Mouse (Mus musculus): ENCODE measurements around the gene Vars. TPM values are rescaled to one million over a fixed set of nuclear protein-coding genes. Genes with fewer than 3 reads are reported as not detected.

Vars gene
- polyA plus RNA-seq, 1 experiment from 2014 or later = 35.5 TPM

- ATAC-seq (ENCODE audit: low FRiP score, low TSS enrichment) (no peak), DNase-seq (ENCODE audit: low spot score) (no peak)
- H3K27me3 ChIP-seq (ENCODE audit: control insufficient read depth, insufficient read depth, low read length) = no peaks in the 10 kb centered on the region
- H3K9ac ChIP-seq (ENCODE audit: low read length) = peak overlapping the region; percentile 79
- H3K4me2 ChIP-seq (replicated peaks; ENCODE audit: low read depth) = peak overlapping the region; percentile 63
- no peaks in the 10 kb centered on the region for H3K9me3 ChIP-seq (ENCODE audit: control insufficient read depth, low read length)
- WGBS = 18% methylated on average over 14 of the region's 14 CpGs
- H3K36me3 ChIP-seq (ENCODE audit: control insufficient read depth, insufficient read depth, low read length) = peaks cover 24% of the 10 kb centered on the region
- H3K4me3 ChIP-seq (ENCODE audit: low read depth, low read length) = peak overlapping the region; percentile 65
- 0 out of 2 replicates have a peak, but pooled peaks cover 2% of the 10 kb centered on the region for H3K4me1 ChIP-seq (replicated peaks; ENCODE audit: control insufficient read depth, insufficient read depth)
- no peak for TF ChIP-seq CTCF (IDR thresholded peaks at IDR 0.05; ENCODE audit: low read depth)
- peak overlapping the region; percentile 40; the same call in 1 of the 2 replicates for H3K27ac ChIP-seq (replicated peaks)
Observed at GRCm38 (mm10) chr17:35060071-35060470, 59.3 kb downstream of the Vars start.

DNA sequence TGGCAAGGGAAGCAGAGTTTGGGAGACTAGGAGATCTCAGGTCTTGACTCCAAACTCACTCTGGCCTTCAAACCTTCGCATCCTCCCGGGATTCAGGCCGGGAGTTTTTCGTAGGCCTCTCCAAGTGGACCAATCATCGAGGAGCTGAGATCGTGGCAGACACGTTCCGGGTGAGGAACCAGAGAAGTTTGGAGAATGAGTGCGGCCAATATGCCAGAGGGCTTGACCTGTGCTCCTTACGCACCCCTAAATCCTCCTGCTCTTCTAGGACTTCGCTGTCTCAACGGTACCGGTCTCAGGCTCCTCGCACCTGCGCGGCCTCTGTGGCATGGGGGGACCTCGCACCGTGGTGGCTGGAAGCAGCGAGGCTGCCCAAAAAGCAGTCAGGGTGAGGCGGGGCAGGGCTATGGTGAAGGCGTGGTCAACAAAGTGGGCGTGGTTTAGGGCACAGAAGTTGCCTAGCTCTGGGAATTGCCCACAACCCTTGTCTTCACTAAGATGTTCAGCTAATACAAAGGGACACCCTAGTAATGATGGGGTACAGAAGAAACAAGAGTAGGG lies 60.0 kb downstream of the Vars start:
- DNase-seq (ENCODE audit: low spot score) (peak; percentile 55), ATAC-seq (ENCODE audit: low FRiP score, low TSS enrichment) (no peak)
- 56% methylated on average over 22 of the region's 22 CpGs for WGBS
- Histone ChIP-seq H3K9ac (ENCODE audit: low read length) (no peak overlapping the region), H3K9me3 (ENCODE audit: control insufficient read depth, low read length) (no peaks in the 10 kb centered on the region), H3K27ac (replicated peaks) (no peak overlapping the region), H3K27me3 (ENCODE audit: control insufficient read depth, insufficient read depth, low read length) (no peaks in the 10 kb centered on the region), H3K4me2 (replicated peaks; ENCODE audit: low read depth) (peak overlapping the region; percentile 63; the same call in 1 of the 2 replicates), H3K4me3 (ENCODE audit: low read depth, low read length) (peak overlapping the region; percentile 65; the same call in 1 of the 2 replicates), H3K4me1 (replicated peaks; ENCODE audit: control insufficient read depth, insufficient read depth) (0 out of 2 replicates have a peak, but pooled peaks cover 2% of the 10 kb centered on the region), H3K36me3 (ENCODE audit: control insufficient read depth, insufficient read depth, low read length) (peaks cover 18% of the 10 kb centered on the region)
- TF ChIP-seq CTCF (IDR thresholded peaks at IDR 0.05; ENCODE audit: low read depth) (no peak), EP300 (optimal IDR thresholded peaks at IDR 0.05) (no peak)

DNA sequence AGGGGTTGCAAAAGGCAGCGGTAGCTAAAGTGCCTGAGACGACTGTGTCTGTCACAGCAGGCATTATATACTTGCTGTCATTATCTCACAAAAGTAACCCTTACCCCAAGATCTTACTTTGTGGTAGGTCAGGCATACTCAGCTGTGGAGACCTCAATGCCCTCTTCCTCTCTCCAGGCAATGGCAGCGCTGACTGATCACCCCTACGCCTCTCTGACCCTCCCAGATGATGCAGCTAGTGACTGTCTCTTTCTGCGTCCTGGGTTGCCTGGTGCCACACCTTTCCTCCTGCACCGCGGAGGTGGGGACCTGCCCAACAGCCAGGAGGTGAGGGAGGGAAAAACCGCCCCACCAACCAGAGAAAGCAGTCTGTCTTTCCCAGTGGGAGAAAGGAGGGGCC lies 60.5 kb downstream of the Vars start:
- no peak for TF ChIP-seq CTCF (IDR thresholded peaks at IDR 0.05; ENCODE audit: low read depth)
- no peak for TF ChIP-seq EP300 (optimal IDR thresholded peaks at IDR 0.05)
- H3K9ac ChIP-seq (ENCODE audit: low read length) = no peak overlapping the region
- no peaks in the 10 kb centered on the region for H3K9me3 ChIP-seq (ENCODE audit: control insufficient read depth, low read length)
- no peak overlapping the region for H3K4me2 ChIP-seq (replicated peaks; ENCODE audit: low read depth)
- no peak overlapping the region for H3K4me3 ChIP-seq (ENCODE audit: low read depth, low read length)
- ATAC-seq (ENCODE audit: low FRiP score, low TSS enrichment) = no peak
- 67% methylated on average over 8 of the region's 8 CpGs for WGBS
- no peaks in the 10 kb centered on the region for H3K27me3 ChIP-seq (ENCODE audit: control insufficient read depth, insufficient read depth, low read length)
- 0 out of 2 replicates have a peak overlapping the region, but pooled peaks have one; percentile 30 for H3K27ac ChIP-seq (replicated peaks)
- H3K4me1 ChIP-seq (replicated peaks; ENCODE audit: control insufficient read depth, insufficient read depth) = 0 out of 2 replicates have a peak, but pooled peaks cover 2% of the 10 kb centered on the region
- H3K36me3 ChIP-seq (ENCODE audit: control insufficient read depth, insufficient read depth, low read length) = peaks cover 14% of the 10 kb centered on the region
- no peak for DNase-seq (ENCODE audit: low spot score)

- peaks cover 7% of the 10 kb centered on the region; the same call in 1 of the 2 replicates for H3K36me3 ChIP-seq (ENCODE audit: control insufficient read depth, insufficient read depth, low read length)
- H3K9ac ChIP-seq (ENCODE audit: low read length) = no peak overlapping the region
- H3K27me3 ChIP-seq (ENCODE audit: control insufficient read depth, insufficient read depth, low read length) = no peaks in the 10 kb centered on the region
- no peak for ATAC-seq (ENCODE audit: low FRiP score, low TSS enrichment)
- H3K27ac ChIP-seq (replicated peaks) = no peak overlapping the region
- no peak overlapping the region for H3K4me3 ChIP-seq (ENCODE audit: low read depth, low read length)
- 0 out of 2 replicates have a peak, but pooled peaks cover 2% of the 10 kb centered on the region for H3K4me1 ChIP-seq (replicated peaks; ENCODE audit: control insufficient read depth, insufficient read depth)
- no peaks in the 10 kb centered on the region for H3K9me3 ChIP-seq (ENCODE audit: control insufficient read depth, low read length)
- H3K4me2 ChIP-seq (replicated peaks; ENCODE audit: low read depth) = no peak overlapping the region
- 79% methylated on average over 3 of the region's 3 CpGs for WGBS
- no peak for DNase-seq (ENCODE audit: low spot score)
- TF ChIP-seq CTCF (IDR thresholded peaks at IDR 0.05; ENCODE audit: low read depth) = no peak
- TF ChIP-seq EP300 (optimal IDR thresholded peaks at IDR 0.05) = no peak
Observed at GRCm38 (mm10) chr17:35063466-35063865, 62.7 kb downstream of the Vars start.

- ATAC-seq (ENCODE audit: low FRiP score, low TSS enrichment) (peak; percentile 1), DNase-seq (ENCODE audit: low spot score) (no peak)
- Histone ChIP-seq H3K27ac (replicated peaks) (peak overlapping the region; percentile 87), H3K27me3 (ENCODE audit: control insufficient read depth, insufficient read depth, low read length) (no peaks in the 10 kb centered on the region), H3K9ac (ENCODE audit: low read length) (peak overlapping the region; percentile 38; the same call in 1 of the 2 replicates), H3K9me3 (ENCODE audit: control insufficient read depth, low read length) (no peaks in the 10 kb centered on the region), H3K4me2 (replicated peaks; ENCODE audit: low read depth) (peak overlapping the region; percentile 63), H3K4me3 (ENCODE audit: low read depth, low read length) (peak overlapping the region; percentile 41; the same call in 1 of the 2 replicates), H3K36me3 (ENCODE audit: control insufficient read depth, insufficient read depth, low read length) (peaks cover 7% of the 10 kb centered on the region; the same call in 1 of the 2 replicates), H3K4me1 (replicated peaks; ENCODE audit: control insufficient read depth, insufficient read depth) (0 out of 2 replicates have a peak, but pooled peaks cover 2% of the 10 kb centered on the region)
- 26% methylated on average over 10 of the region's 10 CpGs for WGBS
- TF ChIP-seq EP300 (optimal IDR thresholded peaks at IDR 0.05) = no peak
- no peak for TF ChIP-seq CTCF (IDR thresholded peaks at IDR 0.05; ENCODE audit: low read depth)
Observed at GRCm38 (mm10) chr17:35064378-35064877, 63.6 kb downstream of the Vars start.
